Mouse (Mus musculus) kidney, postnatal 4 days (tissue): Measurements from ENCODE around the gene Alg14.

Experiments used
- DNase-seq, 2 experiments: peaks; one replicate each; pipeline ENCODE4 v3.0.0; 2021; ENCODE audit warnings: mixed read lengths in 2 of 2

Alg14 gene

DNA sequence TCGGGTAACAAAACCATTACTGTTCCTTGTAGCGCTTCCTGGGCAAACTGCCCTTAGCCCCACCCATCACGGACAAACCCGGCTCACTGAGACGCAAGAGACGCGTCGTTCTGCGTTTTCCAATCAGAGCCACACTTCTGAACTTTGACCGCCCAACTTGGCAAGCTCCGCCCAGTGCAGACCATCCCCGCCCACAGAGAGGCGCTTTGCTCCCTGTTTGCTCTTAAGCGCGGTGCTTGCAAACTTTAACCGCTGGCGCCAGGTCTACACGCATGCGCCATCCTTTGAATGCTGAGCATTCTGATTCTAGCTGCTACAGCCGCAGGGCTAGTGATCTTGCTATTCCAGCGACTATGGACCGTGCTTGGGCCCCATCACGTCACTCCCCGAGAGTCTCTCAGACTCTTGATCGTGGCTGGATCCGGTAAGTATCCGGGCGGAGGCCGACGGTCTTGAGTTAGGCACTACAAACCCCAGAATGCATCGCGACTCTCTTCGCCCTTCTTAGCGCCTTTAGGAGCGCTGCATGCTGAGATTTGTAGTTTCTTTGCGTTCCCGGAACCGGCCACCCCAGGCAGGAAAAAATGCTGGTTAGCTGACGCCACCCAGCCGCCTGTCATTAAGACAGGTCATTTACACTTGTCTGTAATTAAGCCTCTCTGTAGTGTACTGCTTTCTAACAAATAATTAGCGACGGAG is at the start of gene Alg14:
TSS of gene Alg14 (plus strand) at position 214 of the 699 bp plus-strand sequence.
- peak; percentile 96 to 98 for DNase-seq

- DNase-seq = no peak
Observed at GRCm38 (mm10) chr3:121242111-121242936, 49.2 kb upstream of the Alg14 start.

GRCm38 (mm10) chr3:121242941-121243340 is 48.6 kb upstream of the Alg14 start:
- DNase-seq = no peak

- DNase-seq = no peak
Observed at GRCm38 (mm10) chr3:121250048-121250447, 41.5 kb upstream of the Alg14 start.

DNA sequence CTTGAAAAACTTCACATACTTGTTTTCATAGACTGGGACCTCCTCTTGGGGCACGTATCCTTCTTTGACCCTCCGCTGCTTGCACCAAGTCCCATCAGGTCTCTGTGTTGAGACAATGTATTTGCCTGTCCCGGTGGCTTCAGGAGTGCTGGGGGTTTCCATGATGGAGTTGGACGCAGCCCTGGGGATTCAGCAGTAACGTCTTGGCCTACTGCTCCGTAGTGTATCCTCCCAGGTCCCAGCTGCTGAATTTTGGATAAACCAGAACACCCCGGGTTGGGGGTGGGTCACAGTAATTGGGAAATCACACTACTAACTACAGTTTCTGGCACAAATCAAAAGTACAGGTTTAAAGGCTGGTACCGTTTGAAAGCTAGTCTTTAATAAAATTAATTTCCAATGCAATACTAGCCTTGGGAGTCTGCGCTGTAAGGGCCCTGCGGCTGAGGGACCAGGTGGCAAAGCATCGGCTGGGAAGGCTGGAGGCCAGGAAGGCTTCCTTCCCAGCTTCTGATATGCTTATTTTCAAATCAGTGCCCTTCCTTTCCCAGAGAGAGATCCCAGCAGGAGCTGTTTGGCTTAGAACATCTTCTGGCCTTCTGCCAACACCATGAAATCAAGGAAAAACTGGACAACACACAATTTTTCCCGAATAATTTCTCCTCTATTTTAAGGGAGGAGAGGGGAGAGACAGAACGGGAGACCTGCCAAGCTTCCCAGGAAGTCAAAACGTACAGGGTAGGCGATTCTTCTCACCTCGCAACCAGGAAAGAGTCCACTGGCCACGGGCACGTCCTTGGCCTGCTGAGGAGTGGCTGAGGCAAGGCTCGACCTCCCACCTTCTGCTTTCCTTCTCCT is 40.8 kb upstream of the Alg14 start:
- peak in 1 of 2 experiments; percentile 15 for DNase-seq

- no peak for DNase-seq
Observed at GRCm38 (mm10) chr3:121255501-121255900, 36.1 kb upstream of the Alg14 start.

DNA sequence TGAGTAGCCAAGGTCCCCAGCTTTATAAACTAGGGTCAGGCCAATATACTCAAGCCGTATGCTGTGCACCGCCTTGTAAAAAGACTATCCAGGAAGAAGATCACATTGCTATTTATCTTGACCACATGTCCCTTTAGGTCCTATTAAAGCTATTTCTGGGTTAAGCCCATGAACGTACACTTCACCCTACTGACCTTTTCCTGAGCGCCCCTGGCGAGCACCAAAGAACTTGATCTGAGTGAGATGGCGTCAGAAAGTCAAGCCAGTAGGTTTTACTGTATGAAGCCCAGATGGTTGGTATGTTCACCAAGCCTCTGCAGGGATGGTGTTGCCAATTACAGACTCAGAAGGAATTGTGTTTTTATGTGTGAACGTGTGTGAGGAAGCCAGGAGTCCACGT is 35.4 kb upstream of the Alg14 start:
- no peak for DNase-seq

- DNase-seq = no peak
Observed at GRCm38 (mm10) chr3:121257418-121257817, 34.2 kb upstream of the Alg14 start.

- DNase-seq = peak; percentile 15 to 26
Observed at GRCm38 (mm10) chr3:121258521-121259478, 32.8 kb upstream of the Alg14 start.

GRCm38 (mm10) chr3:121260041-121260440 is 31.5 kb upstream of the Alg14 start:
- no peak for DNase-seq

- DNase-seq = no peak
Observed at GRCm38 (mm10) chr3:121260831-121261230, 30.7 kb upstream of the Alg14 start.

- DNase-seq = no peak
Observed at GRCm38 (mm10) chr3:121261251-121261650, 30.3 kb upstream of the Alg14 start.

- DNase-seq = no peak
Observed at GRCm38 (mm10) chr3:121261939-121262520, 29.5 kb upstream of the Alg14 start.

GRCm38 (mm10) chr3:121262521-121263204 is 28.9 kb upstream of the Alg14 start:
- DNase-seq = peak; percentile 68 to 82

DNA sequence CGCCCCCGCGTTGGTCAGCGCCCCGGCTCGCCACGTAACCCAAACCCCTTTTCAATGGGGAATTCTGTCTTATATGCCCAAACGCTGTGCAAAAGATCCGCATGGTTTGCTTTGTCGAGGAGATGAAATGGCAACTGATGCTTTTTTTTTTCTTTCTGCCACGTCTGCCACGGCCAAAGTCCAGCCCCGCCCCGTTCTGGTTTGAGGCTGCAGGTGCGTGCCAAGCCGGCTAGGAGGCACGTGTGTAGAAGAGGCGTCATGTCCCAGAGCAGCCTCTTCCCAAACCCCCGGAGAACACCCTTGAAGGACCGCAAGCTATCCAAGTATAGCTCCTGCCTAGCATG is 28.4 kb upstream of the Alg14 start:
- peak; percentile 65 to 82 for DNase-seq

- DNase-seq = no peak
Observed at GRCm38 (mm10) chr3:121264242-121264641, 27.3 kb upstream of the Alg14 start.

GRCm38 (mm10) chr3:121267283-121267682 is 24.3 kb upstream of the Alg14 start:
- no peak for DNase-seq

DNA sequence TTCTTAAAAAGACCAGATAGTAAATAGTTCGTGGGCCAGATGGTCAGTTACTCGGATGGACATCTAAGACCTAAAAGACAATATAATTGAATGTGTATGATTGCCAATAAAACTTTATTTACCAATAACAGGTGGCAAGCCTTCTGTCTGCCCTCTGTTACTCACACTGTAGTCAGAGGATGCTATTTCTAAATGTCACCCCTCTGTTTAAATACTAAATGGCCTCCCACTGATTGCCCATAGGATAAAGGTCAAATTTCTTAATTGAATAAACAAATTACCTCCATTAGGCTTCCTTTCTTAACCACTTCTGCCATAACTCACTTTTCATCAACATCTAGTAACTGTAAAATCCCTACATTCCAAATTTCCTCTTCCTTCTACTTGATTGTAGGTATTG is 19.0 kb upstream of the Alg14 start:
- no peak for DNase-seq

DNA sequence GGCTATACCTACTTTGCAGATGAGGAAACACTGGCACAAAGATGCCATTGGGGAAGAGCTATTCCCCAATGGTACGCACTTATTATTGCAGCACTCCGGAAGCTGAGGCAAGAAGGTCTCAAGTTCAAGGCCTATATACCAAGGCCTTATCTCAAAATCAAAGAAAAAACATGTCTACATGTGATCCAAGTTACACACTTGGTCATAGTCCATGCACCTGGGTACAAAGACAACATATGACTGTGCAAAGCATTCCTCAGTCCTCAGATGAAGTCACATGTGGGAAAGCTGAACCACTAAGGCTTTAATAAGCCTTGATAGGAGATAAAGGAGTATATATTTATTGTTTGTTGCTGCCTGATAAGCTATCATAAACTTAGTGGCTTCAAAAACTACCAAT is 17.6 kb upstream of the Alg14 start:
- DNase-seq = no peak

- no peak for DNase-seq
Observed at GRCm38 (mm10) chr3:121277009-121277408, 14.6 kb upstream of the Alg14 start.

GRCm38 (mm10) chr3:121277557-121277956 is 14.0 kb upstream of the Alg14 start:
- no peak for DNase-seq
